Mouse (Mus musculus): Measurements from ENCODE around the gene Gm5431.

Gm5431 gene

GRCm38 (mm10) chr11:48838181-48838797 is 63.7 kb downstream of the Gm5431 start:
- peak; percentile 83 for DNase-seq

Data from kidney, adult 9 months (tissue).